In genomic region chr7:89370917-89371316, GRCm38 (mm10) we compare ENCODE assay signal across 9 mouse cellular contexts. TPM values are rescaled to one million over a fixed set of nuclear protein-coding genes. Genes with fewer than 3 reads are reported as not detected.
DNase-seq lines count a peak whose midpoint lies in the region; ATAC-seq lines count a peak whose summit lies in the region.
"Had no signal": no experiment of that assay in that cellular context is flagged by ENCODE, and none has a peak within 500 bp of the region (broad histone marks: within the 10 kb centered on the region; RNA-seq: fewer than 3 reads in every experiment).

No protein-coding gene starts in this region.

- ATAC-seq in hindbrain, embryonic 12.5 days (ENCODE audit: low FRiP score) = no peak

- H3K4me3 ChIP-seq in hindbrain, embryonic 12.5 days = no peak overlapping the region
- H3K4me3 ChIP-seq: lung, embryonic 15.5 days had no signal

- no peaks in the 10 kb centered on the region for H3K9me3 ChIP-seq in hindbrain, embryonic 12.5 days (replicated peaks)
- H3K9me3 ChIP-seq: lung, embryonic 15.5 days had no signal

- no peak overlapping the region for H3K9ac ChIP-seq in hindbrain, embryonic 12.5 days
- H3K9ac ChIP-seq: lung, embryonic 15.5 days had no signal

- no peaks in the 10 kb centered on the region for H3K36me3 ChIP-seq in hindbrain, embryonic 12.5 days
- H3K36me3 ChIP-seq: lung, embryonic 15.5 days had no signal

- no peak overlapping the region for H3K4me2 ChIP-seq in hindbrain, embryonic 12.5 days (replicated peaks)
- H3K4me2 ChIP-seq: lung, embryonic 15.5 days had no signal

- no peak overlapping the region for H3K27ac ChIP-seq in hindbrain, embryonic 12.5 days
- H3K27ac ChIP-seq: lung, embryonic 15.5 days had no signal

- no peaks in the 10 kb centered on the region for H3K27me3 ChIP-seq in hindbrain, embryonic 12.5 days
- H3K27me3 ChIP-seq: lung, embryonic 15.5 days had no signal

- 58% methylated on average over 1 of the region's 1 CpGs for WGBS in hindbrain, embryonic 12.5 days

- peak; percentile 11 for DNase-seq in cerebellum, adult 8-10 months
- DNase-seq in cerebellum, adult 11 months = no peak
- peak; percentile 13 to 27 for DNase-seq in right cerebral cortex, adult 2 months (ENCODE audit: low spot score in 2 of 2)
- no peak for DNase-seq in right cerebral cortex, postnatal 4 days
- DNase-seq in heart, adult 18-20 months = peak; percentile 69 to 74
- DNase-seq in kidney, postnatal 25 days = peak; percentile 66 to 68
- DNase-seq in lung, postnatal 4 days = peak; percentile 54 to 62

- H3K4me1 ChIP-seq in hindbrain, embryonic 12.5 days = no peaks in the 10 kb centered on the region

RNA-seq across cellular contexts. Expression of gene Tmem135, which starts 33.1 kb away (rescaled TPM):
- 10 to 100 TPM; 34.9 to 39.4 TPM for total RNA-seq in heart, adult 18-20 months (2021)
- 21.9 and 22.8 TPM in 2 replicates for polyA plus RNA-seq in hindbrain, embryonic 12.5 days (2016; fragmentation: Nextera tagmentation; extraction: Ambion mirVana)

RNA-seq across cellular contexts. Expression of gene Fzd4, which starts 33.2 kb away (rescaled TPM):
- 10 to 100 TPM; 32.2 to 34.5 TPM for total RNA-seq in heart, adult 18-20 months (2021)
- polyA plus RNA-seq in hindbrain, embryonic 12.5 days (2016; fragmentation: Nextera tagmentation; extraction: Ambion mirVana) = 4.6 and 5.9 TPM in 2 replicates

Comparison
In these comparisons a context has a peak if more than half of its experiments do, and no peak if none do; other contexts are left out.
1. DNase-seq: peak in cerebellum, adult 8-10 months (single experiment), right cerebral cortex, adult 2 months (2 of 2), heart, adult 18-20 months (2 of 2), kidney, postnatal 25 days (2 of 2) and lung, postnatal 4 days (2 of 2); none in cerebellum, adult 11 months (single experiment) and right cerebral cortex, postnatal 4 days (single experiment).